Mouse (Mus musculus) liver, adult 2 months (tissue): ENCODE measurements around the gene Gbx1. TPM values are rescaled to one million over a fixed set of nuclear protein-coding genes. Genes with fewer than 3 reads are reported as not detected.

Experiments
- DNase-seq: peaks from one replicate; pipeline ENCODE4 v3.0.0-alpha.2; 2011; ENCODE audit warnings: low read depth, low spot score; ENCODE audit errors: extremely low read depth
- H3K27ac ChIP-seq: fragments of 200-500 bp; replicated peaks from 2 replicates; pipeline ENCODE4 v1.5.1; 2012; ENCODE audit warnings: low read depth, mild to moderate bottlenecking, control low read depth, inconsistent platforms, low read length; ENCODE audit not compliant: insufficient read depth
- H3K27me3 ChIP-seq: fragments of 200-500 bp; 2 replicates; pipeline ENCODE4 v1.6.1; 2012; ENCODE audit warnings: mild to moderate bottlenecking, moderate library complexity, low read length, inconsistent platforms; ENCODE audit not compliant: control insufficient read depth, insufficient read depth
- H3K36me3 ChIP-seq: fragments of 200-500 bp; 2 replicates; pipeline ENCODE4 v1.6.1; 2012; ENCODE audit warnings: low read length, inconsistent platforms; ENCODE audit not compliant: control insufficient read depth, insufficient read depth
- H3K4me1 ChIP-seq: fragments of 200-500 bp; 2 replicates; pipeline ENCODE4 v1.6.1; 2011; ENCODE audit warnings: low read length; ENCODE audit not compliant: control insufficient read depth, insufficient read depth
- H3K4me3 ChIP-seq: fragments of 200-500 bp; 2 replicates; pipeline ENCODE4 v1.5.1; 2011; ENCODE audit warnings: low read depth, mild to moderate bottlenecking, control low read depth, low read length, moderate library complexity; ENCODE audit not compliant: insufficient read depth
- H3K79me2 ChIP-seq: fragments of 200-500 bp; 2 replicates; pipeline ENCODE4 v1.6.1; 2012; ENCODE audit warnings: inconsistent platforms, mild to moderate bottlenecking, low read length, moderate library complexity; ENCODE audit not compliant: control insufficient read depth, insufficient read depth
- H3K9ac ChIP-seq: fragments of 200-500 bp; 2 replicates; pipeline ENCODE4 v1.6.1; 2012; ENCODE audit warnings: low read depth, mild to moderate bottlenecking, control low read depth, inconsistent platforms, low read length
- CTCF ChIP-seq: fragments of 200-500 bp; IDR thresholded peaks from 2 replicates; pipeline ENCODE4 v1.5.1; 2011; ENCODE audit warnings: low read depth, low read length, control low read depth
- POLR2A ChIP-seq: fragments of 200-500 bp; IDR thresholded peaks from 2 replicates; pipeline ENCODE4 v1.6.1; 2011; ENCODE audit warnings: low read length, control low read depth; ENCODE audit not compliant: insufficient read depth; ENCODE audit errors: extremely low read depth
- WGBS: fragments of 180-500 bp; shearing (Covaris S2); methylation state at CpG from one replicate; pipeline ENCODE4 v1.1.7; 2018; 5-methylcytosine and 5-hydroxymethylcytosine counted together
- polyA plus RNA-seq: library from polyadenylated mRNA; depleted of rRNA; stranded (reverse); fragments of >200 nt; gene quantifications from 2 replicates; pipeline ENCODE4 v1.2.3, GENCODE M21; 2012
- total RNA-seq: library from RNA; depleted of rRNA; stranded (reverse); fragments of >200 nt; gene quantifications from 2 replicates; pipeline ENCODE4 v1.2.3, GENCODE M21; 2014

Gene Gbx1
- total and polyA plus RNA-seq, 2 experiments, result not detected

DNA sequence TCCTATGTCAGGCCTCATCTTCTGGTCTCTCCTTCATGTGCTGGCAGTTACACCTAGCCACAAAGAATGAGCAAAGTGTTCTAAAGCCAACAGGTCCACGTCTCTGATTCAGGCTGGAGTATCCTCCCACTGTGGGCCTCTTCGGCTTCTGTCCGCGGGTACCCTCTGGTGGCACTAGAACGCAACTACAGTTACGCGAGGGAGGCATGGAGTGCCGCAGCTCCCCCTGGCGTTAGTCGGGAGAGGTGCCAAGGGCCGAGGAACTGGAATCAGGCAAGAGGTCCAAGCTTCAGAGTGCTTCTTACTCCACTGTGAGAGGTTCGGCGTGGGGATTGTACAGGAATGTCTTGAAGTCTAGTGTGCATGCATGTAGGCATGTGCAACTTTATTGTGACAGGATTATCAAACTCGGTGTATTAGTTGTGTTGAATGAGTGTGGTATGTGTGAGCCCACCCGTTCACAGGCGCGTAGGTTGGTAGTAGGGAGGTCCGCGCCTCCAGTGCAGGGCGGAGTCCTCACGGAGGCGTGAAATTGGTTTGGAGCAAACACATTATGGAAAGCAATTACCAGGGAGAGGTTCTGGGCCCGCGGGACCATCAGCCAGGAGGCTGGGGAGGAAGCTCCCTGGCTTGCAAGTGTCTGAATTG lies 3.2 kb upstream of the Gbx1 start:
- H3K27me3 ChIP-seq, result peaks cover 10% of the 10 kb centered on the region

DNA sequence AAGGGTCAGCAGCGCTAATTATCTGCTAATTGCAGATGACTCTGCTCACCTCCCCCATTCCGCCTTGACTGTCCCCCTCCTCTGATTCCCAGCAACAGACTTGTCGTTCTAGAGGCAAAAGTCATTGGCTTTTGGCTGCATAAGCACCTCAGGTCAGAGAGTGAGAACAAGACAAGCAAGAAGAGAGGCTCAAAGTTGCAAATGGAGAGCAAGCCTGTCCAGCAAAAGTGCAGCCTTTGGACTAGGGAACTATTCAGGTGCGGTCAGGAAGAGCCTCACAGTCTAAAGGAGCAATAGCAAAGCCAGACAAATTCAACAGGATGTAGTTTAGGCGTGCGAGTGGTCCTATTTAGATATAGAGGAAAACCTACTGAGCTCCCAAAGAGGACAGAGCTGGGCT lies 778 bp upstream of the Gbx1 start:
- WGBS, result 21% methylated on average over 6 of the region's 6 CpGs
- TF ChIP-seq POLR2A (no peak), CTCF (no peak)
- Histone ChIP-seq H3K9ac (no peak overlapping the region), H3K4me3 (no peak overlapping the region), H3K4me1 (no peaks in the 10 kb centered on the region), H3K79me2 (no peaks in the 10 kb centered on the region), H3K36me3 (no peaks in the 10 kb centered on the region), H3K27me3 (peaks cover 10% of the 10 kb centered on the region), H3K27ac (no peak overlapping the region)
- no peak for DNase-seq

More for the DNA sequence above, 3.2 kb upstream of the Gbx1 start:
- Histone ChIP-seq H3K79me2 (no peaks in the 10 kb centered on the region), H3K4me1 (no peaks in the 10 kb centered on the region), H3K27ac (no peak overlapping the region), H3K36me3 (no peaks in the 10 kb centered on the region), H3K4me3 (no peak overlapping the region; the same call in 1 of the 2 replicates), H3K9ac (no peak overlapping the region)
- DNase-seq, result peak; percentile 61
- WGBS, result 22% methylated on average over 24 of the region's 24 CpGs
- TF ChIP-seq CTCF, result peak; percentile 100
- no peak for TF ChIP-seq POLR2A

DNA sequence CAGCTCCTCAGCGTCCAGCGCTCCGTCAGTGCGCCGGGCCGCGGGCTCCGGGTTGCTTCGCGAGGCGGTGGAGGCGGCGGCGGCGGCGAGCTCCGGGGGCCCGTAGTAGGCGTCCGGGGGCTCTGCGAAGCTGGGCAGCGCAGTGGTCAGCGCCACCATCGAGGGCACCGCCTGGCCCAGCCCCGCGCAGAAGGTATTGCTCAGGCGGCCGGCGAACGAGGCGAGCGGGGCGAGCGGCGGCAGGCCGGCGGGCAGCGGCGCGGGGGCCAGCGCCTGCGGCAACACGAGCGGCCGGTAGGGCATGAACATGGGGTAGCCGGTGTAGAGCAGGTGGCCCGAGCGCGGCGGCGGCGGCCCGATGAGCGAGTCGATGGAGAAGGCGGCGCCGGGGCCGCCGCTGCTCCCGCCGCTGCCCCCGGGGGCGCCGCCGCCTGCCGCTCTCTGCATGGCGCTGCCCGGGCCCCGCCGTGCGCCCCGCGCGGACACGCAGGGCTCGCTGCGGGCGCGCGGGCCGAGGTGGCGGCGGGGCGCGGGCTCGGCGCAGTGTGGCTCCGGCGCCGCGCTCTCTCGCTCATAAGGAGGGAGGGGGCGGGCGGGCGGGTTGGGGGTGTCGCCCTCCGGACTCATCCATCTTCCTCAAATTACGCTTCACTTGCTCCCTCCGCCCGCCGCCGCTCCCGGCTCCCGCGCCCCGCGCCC lies 663 bp downstream of the Gbx1 start:
- H3K36me3 ChIP-seq, result no peaks in the 10 kb centered on the region
- DNase-seq, result no peak
- H3K27me3 ChIP-seq, result peaks cover 13% of the 10 kb centered on the region
- TF ChIP-seq CTCF, result no peak
- no peak for TF ChIP-seq POLR2A
- H3K79me2 ChIP-seq, result no peaks in the 10 kb centered on the region
- no peak overlapping the region for H3K9ac ChIP-seq
- H3K27ac ChIP-seq, result no peak overlapping the region
- no peak overlapping the region for H3K4me3 ChIP-seq
- 6% methylated on average over 73 of the region's 109 CpGs for whole genome bisulfite sequencing
- H3K4me1 ChIP-seq, result no peaks in the 10 kb centered on the region

DNA sequence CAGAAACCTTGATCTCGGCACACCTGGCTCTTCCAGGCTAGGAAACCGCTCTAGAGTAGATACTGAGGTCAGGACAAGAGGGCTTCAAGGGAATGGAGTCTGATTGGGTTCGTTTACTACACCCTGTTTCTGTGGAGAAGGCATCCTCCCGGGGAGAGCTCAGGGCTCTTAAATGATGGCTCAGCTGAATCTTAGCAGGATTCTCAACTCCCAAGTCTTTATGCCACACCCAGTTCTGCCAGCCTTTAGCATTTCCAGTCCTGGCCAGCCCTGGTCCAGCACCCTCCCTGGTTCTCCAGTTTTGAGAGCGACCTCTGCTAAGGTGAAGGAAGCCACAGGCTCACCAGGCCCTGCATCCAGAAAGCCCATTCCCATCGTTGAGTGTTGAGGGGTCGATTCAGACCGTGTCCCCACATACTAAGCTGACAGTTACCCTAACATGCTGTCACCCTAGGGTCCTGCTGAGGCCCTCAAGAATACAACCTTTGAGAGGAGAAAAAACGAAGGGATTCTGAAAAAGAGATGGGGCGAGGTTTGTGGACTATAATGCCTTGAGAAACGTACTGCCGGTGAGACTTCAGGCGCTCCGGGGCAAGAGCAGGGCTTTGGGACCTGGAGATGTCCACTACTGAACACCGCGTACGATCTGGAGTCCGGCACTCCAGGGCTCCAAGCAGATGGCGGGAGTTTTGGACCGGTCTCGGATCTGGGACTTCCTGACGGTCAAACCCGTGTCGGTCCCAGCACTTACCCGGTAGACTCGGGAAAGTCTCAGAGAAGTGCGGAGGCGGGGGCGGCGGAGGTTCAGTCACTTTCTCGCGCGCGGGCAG lies 1.4 kb downstream of the Gbx1 start:
- DNase-seq, result no peak
- Histone ChIP-seq H3K4me1 (no peaks in the 10 kb centered on the region), H3K9ac (no peak overlapping the region), H3K27ac (no peak overlapping the region), H3K36me3 (no peaks in the 10 kb centered on the region), H3K79me2 (no peaks in the 10 kb centered on the region), H3K4me3 (no peak overlapping the region), H3K27me3 (peaks cover 13% of the 10 kb centered on the region)
- WGBS, result 8% methylated on average over 34 of the region's 34 CpGs
- TF ChIP-seq CTCF (no peak), POLR2A (no peak)

DNA sequence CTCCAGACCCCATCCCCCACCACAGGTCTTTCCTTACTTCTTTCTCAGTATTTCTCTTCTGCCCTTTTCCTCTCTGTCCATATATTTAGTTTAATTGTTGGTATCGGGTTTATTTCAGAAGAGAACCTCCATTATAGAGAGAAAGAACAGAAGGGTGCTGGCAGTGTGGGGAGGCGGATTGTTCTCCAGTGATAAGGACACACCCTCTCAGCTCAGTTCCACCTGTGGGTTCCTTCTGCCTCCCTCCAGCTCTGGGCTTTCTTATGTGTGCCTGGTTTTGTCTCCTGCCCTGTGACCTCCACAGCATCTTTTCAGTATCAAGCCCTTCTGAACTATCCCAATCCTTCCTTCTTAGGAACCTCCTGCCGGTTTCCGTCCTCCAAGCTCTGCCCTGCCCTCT lies 2.5 kb downstream of the Gbx1 start:
- DNase-seq, result no peak
- no peaks in the 10 kb centered on the region for H3K36me3 ChIP-seq
- no peak overlapping the region for H3K27ac ChIP-seq
- no peaks in the 10 kb centered on the region for H3K79me2 ChIP-seq
- 28% methylated on average over 4 of the region's 4 CpGs for WGBS
- no peak overlapping the region for H3K9ac ChIP-seq
- H3K4me1 ChIP-seq, result no peaks in the 10 kb centered on the region
- no peak for TF ChIP-seq CTCF
- TF ChIP-seq POLR2A, result no peak
- H3K4me3 ChIP-seq, result no peak overlapping the region
- peaks cover 13% of the 10 kb centered on the region for H3K27me3 ChIP-seq
